ENCODE assay signal across 9 mouse cellular contexts in genomic region chr5:65900862-65901265, GRCm38 (mm10). TPM values are rescaled to one million over a fixed set of nuclear protein-coding genes. Genes with fewer than 3 reads are reported as not detected.
DNase-seq lines count a peak whose midpoint lies in the region; ATAC-seq and TF ChIP-seq lines count a peak whose summit lies in the region.
"Had no signal": no experiment of that assay in that cellular context is flagged by ENCODE, and none has a peak within 500 bp of the region (broad histone marks: within the 10 kb centered on the region; RNA-seq: fewer than 3 reads in every experiment).

No protein-coding gene starts in this region.

- H3K9ac ChIP-seq in forebrain, embryonic 11.5 days (ENCODE audit: low read length): no peak overlapping the region
- H3K9ac ChIP-seq in limb, embryonic 14.5 days (ENCODE audit: low read depth, low read length, severe bottlenecking): no peak overlapping the region

- no peaks in the 10 kb centered on the region for H3K9me3 ChIP-seq in forebrain, embryonic 11.5 days (ENCODE audit: control insufficient read depth, low read length)
- H3K9me3 ChIP-seq in forebrain, embryonic 10.5 days: peaks cover 33% of the 10 kb centered on the region
- H3K9me3 ChIP-seq in limb, embryonic 14.5 days (ENCODE audit: control insufficient read depth, low read length): peaks cover 15% of the 10 kb centered on the region; the same call in 1 of the 2 replicates

- H3K27me3 ChIP-seq in forebrain, embryonic 11.5 days (ENCODE audit: control insufficient read depth, insufficient read depth, low read length): no peaks in the 10 kb centered on the region
- no peaks in the 10 kb centered on the region for H3K27me3 ChIP-seq in forebrain, embryonic 10.5 days (ENCODE audit: poor library complexity, severe bottlenecking)
- H3K27me3 ChIP-seq in limb, embryonic 14.5 days (ENCODE audit: control insufficient read depth, insufficient read depth, low read length): no peaks in the 10 kb centered on the region
- H3K27me3 ChIP-seq: CH12.LX had no signal

- peak; percentile 35 for DNase-seq in forebrain, embryonic 11.5 days (ENCODE audit: low spot score)
- DNase-seq in forebrain, embryonic 10.5 days (ENCODE audit: extremely low spot score, low spot score): no peak
- DNase-seq in 416B (ENCODE audit: low read depth): peak; percentile 99
- peak; percentile 45 for DNase-seq in limb, embryonic 14.5 days (ENCODE audit: low spot score)
- peak; percentile 72 to 78 for DNase-seq in spleen, postnatal 36 days (ENCODE audit: low spot score in 2 of 2)
- no peak for DNase-seq in gastrocnemius, postnatal 10 days
- DNase-seq in cerebellum, postnatal 25 days: no peak

- 70% methylated on average over 7 of the region's 7 CpGs for whole genome bisulfite sequencing in forebrain, embryonic 11.5 days
- 77% methylated on average over 7 of the region's 7 CpGs for WGBS in forebrain, embryonic 10.5 days
- 54% methylated on average over 7 of the region's 7 CpGs for WGBS in limb, embryonic 14.5 days

- ATAC-seq in forebrain, embryonic 11.5 days (replicated peaks; ENCODE audit: low FRiP score): no peak
- ATAC-seq in erythroblast, adult 5-6 weeks (replicated peaks; ENCODE audit: low FRiP score, poor library complexity, severe bottlenecking): peak; percentile 34; the same call in 1 of the 2 replicates
- peak; percentile 71 for ATAC-seq in limb, embryonic 14.5 days (ENCODE audit: low FRiP score, low read depth)

- no peak overlapping the region for H3K4me2 ChIP-seq in forebrain, embryonic 11.5 days (ENCODE audit: low read depth, low read length, severe bottlenecking)
- no peak overlapping the region for H3K4me2 ChIP-seq in limb, embryonic 14.5 days (replicated peaks; ENCODE audit: low read depth, low read length, severe bottlenecking)

- no peaks in the 10 kb centered on the region for H3K4me1 ChIP-seq in forebrain, embryonic 11.5 days (replicated peaks; ENCODE audit: control insufficient read depth, insufficient read depth, low read length)
- H3K4me1 ChIP-seq in forebrain, embryonic 10.5 days: no peaks in the 10 kb centered on the region
- H3K4me1 ChIP-seq in limb, embryonic 14.5 days (ENCODE audit: control insufficient read depth, insufficient read depth, low read length): no peaks in the 10 kb centered on the region

- no peak overlapping the region for H3K27ac ChIP-seq in forebrain, embryonic 11.5 days (ENCODE audit: low read depth, low read length)
- H3K27ac ChIP-seq in forebrain, embryonic 10.5 days: no peak overlapping the region
- 0 out of 2 replicates have a peak overlapping the region, but pooled peaks have one; percentile 20 for H3K27ac ChIP-seq in limb, embryonic 14.5 days (replicated peaks; ENCODE audit: low read depth, low read length)

- no peaks in the 10 kb centered on the region for H3K36me3 ChIP-seq in forebrain, embryonic 11.5 days (ENCODE audit: control insufficient read depth, insufficient read depth, low read length)
- H3K36me3 ChIP-seq in forebrain, embryonic 10.5 days (replicated peaks): no peaks in the 10 kb centered on the region
- H3K36me3 ChIP-seq in limb, embryonic 14.5 days (ENCODE audit: control insufficient read depth, insufficient read depth, low read length): no peaks in the 10 kb centered on the region

- no peak for TF ChIP-seq POLR2A in limb, embryonic 14.5 days (IDR thresholded peaks at IDR 0.05; ENCODE audit: borderline replicate concordance, extremely low read depth, insufficient read depth, insufficient read length)

- no peak overlapping the region for H3K4me3 ChIP-seq in forebrain, embryonic 11.5 days (ENCODE audit: low read depth, low read length)
- H3K4me3 ChIP-seq in forebrain, embryonic 10.5 days: no peak overlapping the region
- H3K4me3 ChIP-seq in limb, embryonic 14.5 days (replicated peaks; ENCODE audit: low read length): no peak overlapping the region

RNA-seq across cellular contexts. Expression of gene Chrna9, which starts 33.9 kb away (rescaled TPM):
- not detected in 2 replicates for polyA plus RNA-seq in forebrain, embryonic 11.5 days (2014; fragmentation: Nextera tagmentation; extraction: Ambion mirVana)
- 0.14 TPM in 1 of 2 replicates, not detected in the other for polyA plus RNA-seq in forebrain, embryonic 10.5 days (2016; fragmentation: Nextera tagmentation; extraction: Ambion mirVana)
- not detected in 2 replicates for total RNA-seq in erythroblast, adult 5-6 weeks (2015; ENCODE audit: low replicate concordance)
- not detected in 2 replicates for total RNA-seq in erythroblast, adult 5-6 weeks (2017; ENCODE audit: low replicate concordance)
- polyA plus RNA-seq in limb, embryonic 14.5 days (2012; rRNA removed): 0.45 and 0.69 TPM in 2 replicates
- polyA plus RNA-seq in limb, embryonic 14.5 days (2014; fragmentation: Nextera tagmentation; extraction: Ambion mirVana): 0.33 TPM in 1 of 2 replicates, not detected in the other
- total RNA-seq in gastrocnemius, postnatal 10 days (2021): 10 to 100 TPM in 1 of 2 experiments, 1 to 10 TPM in 1; 7.2 to 16.1 TPM
- total RNA-seq: CH12.LX had no signal

RNA-seq across cellular contexts. Expression of gene Rhoh, which starts 39.9 kb away (rescaled TPM):
- 0.07 and 0.09 TPM in 2 replicates for polyA plus RNA-seq in forebrain, embryonic 11.5 days (2014; fragmentation: Nextera tagmentation; extraction: Ambion mirVana)
- 0.12 and 0.26 TPM in 2 replicates for polyA plus RNA-seq in forebrain, embryonic 10.5 days (2016; fragmentation: Nextera tagmentation; extraction: Ambion mirVana)
- total RNA-seq in erythroblast, adult 5-6 weeks (2015; ENCODE audit: low replicate concordance): 2.1 and 2.5 TPM in 2 replicates
- 1.0 and 3.3 TPM in 2 replicates for total RNA-seq in erythroblast, adult 5-6 weeks (2017; ENCODE audit: low replicate concordance)
- polyA plus RNA-seq in limb, embryonic 14.5 days (2012; rRNA removed): 1.4 and 2.0 TPM in 2 replicates
- 1.7 and 2.0 TPM in 2 replicates for polyA plus RNA-seq in limb, embryonic 14.5 days (2014; fragmentation: Nextera tagmentation; extraction: Ambion mirVana)
- 1 to 10 TPM; 1.2 to 2.1 TPM for total RNA-seq in gastrocnemius, postnatal 10 days (2021)

Comparison
In these comparisons a context has a peak if more than half of its experiments do, and no peak if none do; other contexts are left out.
1. DNase-seq: peak in forebrain, embryonic 11.5 days (single experiment), 416B (single experiment), limb, embryonic 14.5 days (single experiment) and spleen, postnatal 36 days (2 of 2); none in forebrain, embryonic 10.5 days (single experiment), gastrocnemius, postnatal 10 days (single experiment) and cerebellum, postnatal 25 days (0 of 2).